Mouse (Mus musculus) stomach, embryonic 16.5 days (tissue): ENCODE measurements at regions not wholly inside any gene's neighbourhood (a gene's known extent, or its start where the extent isn't known, plus 50 kb on each side); places are given as distances from the start of the nearest gene placed in this dataset.

Experiments
- ATAC-seq: fragments of 200-750 bp; cut with Nextera tagmentation; 2 replicates; pipeline ENCODE4 v1.8.0; 2017; ENCODE audit warnings: moderate number of reproducible peaks, moderate TSS enrichment; ENCODE audit not compliant: insufficient read depth, low FRiP score
- H3K27ac ChIP-seq: fragments of 300-500 bp; sonication (generic); 2 replicates; pipeline ENCODE4 v1.5.1; 2014; ENCODE audit warnings: low read length
- H3K27me3 ChIP-seq: fragments of 300-500 bp; sonication (generic); 2 replicates; pipeline ENCODE4 v1.6.1; 2014; ENCODE audit warnings: low read length, control low read depth, mixed read lengths; ENCODE audit not compliant: control insufficient read depth, insufficient read depth
- H3K36me3 ChIP-seq: fragments of 300-500 bp; sonication (generic); 2 replicates; pipeline ENCODE4 v1.6.1; 2014; ENCODE audit warnings: low read length; ENCODE audit not compliant: control insufficient read depth, insufficient read depth
- H3K4me1 ChIP-seq: fragments of 300-500 bp; sonication (generic); 2 replicates; pipeline ENCODE4 v1.6.1; 2014; ENCODE audit warnings: low read length, control low read depth, mixed read lengths; ENCODE audit not compliant: control insufficient read depth, insufficient read depth
- H3K4me2 ChIP-seq: fragments of 300-500 bp; sonication (generic); 2 replicates; pipeline ENCODE4 v1.6.1; 2014; ENCODE audit warnings: low read depth, low read length, mixed read lengths
- H3K4me3 ChIP-seq: fragments of 300-500 bp; sonication (generic); replicated peaks from 2 replicates; pipeline ENCODE4 v1.5.1; 2014; ENCODE audit warnings: mild to moderate bottlenecking, low read length
- H3K9ac ChIP-seq: fragments of 300-500 bp; sonication (generic); 2 replicates; pipeline ENCODE4 v1.6.1; 2014; ENCODE audit warnings: low read length
- H3K9me3 ChIP-seq: fragments of 300-500 bp; sonication (generic); replicated peaks from 2 replicates; pipeline ENCODE4 v1.6.1; 2016; ENCODE audit warnings: low read length, control low read depth; ENCODE audit not compliant: control insufficient read depth
- WGBS: fragments of 180-500 bp; shearing (Covaris S2); extraction: QIAGEN DNeasy Blood & Tissue Kit; methylation state at CpG from one replicate; pipeline ENCODE4 v1.1.7; 2014; 5-methylcytosine and 5-hydroxymethylcytosine counted together

- Histone ChIP-seq H3K9me3 (no peaks in the 10 kb centered on the region), H3K4me3 (no peak overlapping the region), H3K4me1 (no peaks in the 10 kb centered on the region), H3K27me3 (no peaks in the 10 kb centered on the region), H3K36me3 (no peaks in the 10 kb centered on the region), H3K9ac (no peak overlapping the region), H3K4me2 (no peak overlapping the region), H3K27ac (no peak overlapping the region)
- no peak for ATAC-seq
- 76% methylated on average over 2 of the region's 2 CpGs for WGBS
These were observed 91.3 kb upstream of the Gls start for GRCm38 (mm10) chr1:52324356-52324755.

DNA sequence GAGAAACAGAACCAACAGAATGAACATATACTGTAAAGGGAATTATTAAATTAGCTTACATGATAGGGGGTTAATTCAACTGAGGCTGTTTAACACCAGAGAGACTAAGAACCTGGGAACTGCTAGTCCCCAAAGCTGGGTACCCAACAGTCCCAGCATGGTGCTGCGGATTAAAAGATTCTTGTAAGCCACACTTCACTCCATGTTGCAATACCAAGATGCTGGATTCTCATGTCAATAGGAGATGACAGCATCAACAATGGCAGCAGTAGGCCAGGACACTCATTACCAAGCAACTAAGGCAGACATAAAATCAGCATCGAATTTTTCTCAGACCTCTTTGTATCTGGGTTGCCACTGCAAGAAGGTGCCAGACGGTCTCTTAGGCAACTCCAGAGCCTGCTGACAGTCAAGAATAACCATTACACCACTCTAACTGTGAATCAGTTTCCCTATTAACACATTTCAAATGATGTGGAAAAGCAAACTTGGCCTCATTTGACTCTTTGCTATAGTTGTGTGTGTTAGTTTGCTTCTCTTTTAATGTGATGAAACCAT lies 79.1 kb upstream of the Gls start:
- no peak for ATAC-seq

DNA sequence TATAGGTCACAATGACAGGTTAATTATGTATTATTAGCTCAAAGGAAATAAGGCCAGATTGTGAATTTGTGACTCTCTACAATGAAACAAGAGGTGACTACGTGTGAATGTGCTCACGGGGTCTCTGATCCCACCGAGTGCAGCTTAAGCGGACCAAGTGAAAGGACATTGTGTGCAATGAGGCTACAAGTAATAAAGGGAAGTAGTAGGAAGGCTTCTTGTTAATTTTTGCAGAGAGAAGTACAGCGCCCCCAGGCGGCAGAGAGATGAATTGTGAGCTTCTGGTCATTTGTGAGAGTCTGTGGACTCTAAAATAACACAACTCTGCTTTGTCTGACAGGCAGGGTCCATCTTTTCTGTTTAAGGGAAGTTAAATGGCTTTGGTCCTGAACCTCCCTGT lies 73.9 kb upstream of the Gls start:
- H3K9me3 ChIP-seq: no peaks in the 10 kb centered on the region
- H3K36me3 ChIP-seq: no peaks in the 10 kb centered on the region
- 0 out of 2 replicates have a peak, but pooled peaks cover 4% of the 10 kb centered on the region for H3K4me1 ChIP-seq
- no peak for ATAC-seq
- no peak overlapping the region for H3K4me3 ChIP-seq
- H3K9ac ChIP-seq: no peak overlapping the region
- 62% methylated on average over 6 of the region's 6 CpGs for WGBS
- H3K4me2 ChIP-seq: no peak overlapping the region
- H3K27me3 ChIP-seq: no peaks in the 10 kb centered on the region
- no peak overlapping the region for H3K27ac ChIP-seq

More for the DNA sequence above, 79.1 kb upstream of the Gls start:
- Histone ChIP-seq H3K4me3 (no peak overlapping the region), H3K4me1 (no peaks in the 10 kb centered on the region), H3K9me3 (no peaks in the 10 kb centered on the region), H3K36me3 (no peaks in the 10 kb centered on the region), H3K4me2 (no peak overlapping the region), H3K27me3 (no peaks in the 10 kb centered on the region), H3K9ac (no peak overlapping the region), H3K27ac (no peak overlapping the region)
- 78% methylated on average over 3 of the region's 3 CpGs for WGBS

GRCm38 (mm10) chr1:52305679-52306632 lies 72.9 kb upstream of the Gls start:
- Histone ChIP-seq H3K27ac (no peak overlapping the region), H3K4me2 (no peak overlapping the region), H3K4me1 (0 out of 2 replicates have a peak, but pooled peaks cover 4% of the 10 kb centered on the region), H3K36me3 (no peaks in the 10 kb centered on the region), H3K4me3 (no peak overlapping the region), H3K27me3 (no peaks in the 10 kb centered on the region), H3K9me3 (no peaks in the 10 kb centered on the region), H3K9ac (no peak overlapping the region)
- 81% methylated on average over 18 of the region's 18 CpGs for WGBS
- no peak for ATAC-seq

DNA sequence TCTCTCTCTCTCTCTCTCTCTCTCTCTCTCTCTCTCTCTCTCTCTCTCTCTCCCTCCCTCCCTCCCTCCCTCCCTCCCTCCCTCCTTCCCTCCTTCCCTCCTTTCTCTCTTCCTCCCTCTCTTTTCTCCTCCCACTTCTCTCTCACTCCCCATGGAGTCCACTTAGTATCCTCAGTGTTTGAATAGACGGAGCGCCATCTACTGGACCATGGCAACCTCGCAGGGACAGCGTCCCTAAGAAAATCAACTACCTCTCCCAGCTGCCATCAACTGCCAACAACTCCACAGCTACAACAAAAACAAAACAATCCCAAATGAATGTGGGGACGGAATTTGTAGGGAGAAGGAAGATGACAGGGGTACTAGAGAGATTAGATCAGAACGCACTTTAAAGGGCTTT lies 69.5 kb upstream of the Gls start:
- Histone ChIP-seq H3K4me2 (no peak overlapping the region), H3K36me3 (no peaks in the 10 kb centered on the region), H3K9ac (no peak overlapping the region), H3K27ac (no peak overlapping the region), H3K9me3 (no peaks in the 10 kb centered on the region), H3K4me3 (no peak overlapping the region), H3K27me3 (no peaks in the 10 kb centered on the region), H3K4me1 (0 out of 2 replicates have a peak, but pooled peaks cover 4% of the 10 kb centered on the region)
- 8% methylated on average over 6 of the region's 6 CpGs for WGBS
- no peak for ATAC-seq

GRCm38 (mm10) chr1:52301266-52301665 lies 68.2 kb upstream of the Gls start:
- H3K27ac ChIP-seq: no peak overlapping the region
- 65% methylated on average over 2 of the region's 2 CpGs for WGBS
- H3K36me3 ChIP-seq: no peaks in the 10 kb centered on the region
- ATAC-seq: no peak
- no peak overlapping the region for H3K4me3 ChIP-seq
- H3K9me3 ChIP-seq: no peaks in the 10 kb centered on the region
- H3K27me3 ChIP-seq: no peaks in the 10 kb centered on the region
- H3K4me2 ChIP-seq: no peak overlapping the region
- H3K9ac ChIP-seq: no peak overlapping the region
- 0 out of 2 replicates have a peak, but pooled peaks cover 4% of the 10 kb centered on the region for H3K4me1 ChIP-seq

- ATAC-seq: no peak
- H3K4me1 ChIP-seq: 0 out of 2 replicates have a peak, but pooled peaks cover 4% of the 10 kb centered on the region
- 63% methylated on average over 7 of the region's 7 CpGs for WGBS
These were observed 66.5 kb upstream of the Gls start for GRCm38 (mm10) chr1:52299559-52299958.

DNA sequence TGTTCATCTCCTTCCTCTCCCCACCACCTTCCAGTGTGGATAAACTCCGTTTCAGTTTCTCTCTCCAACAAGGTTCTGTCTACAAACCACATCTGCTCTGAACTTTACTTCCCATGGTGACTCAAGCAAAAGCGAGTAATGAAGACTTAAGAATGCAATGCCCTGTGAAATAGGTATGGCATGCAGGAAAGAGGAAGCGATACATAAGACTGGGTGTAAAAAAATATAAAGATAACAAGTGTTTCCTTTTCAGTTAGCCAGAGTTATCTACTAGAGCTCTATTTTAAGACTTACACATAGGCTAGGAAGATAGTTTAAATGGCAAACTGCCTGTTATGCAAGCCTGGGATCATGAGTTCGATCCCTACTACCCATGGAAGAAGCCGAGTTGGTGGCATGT lies 65.3 kb upstream of the Gls start:
- Histone ChIP-seq H3K4me3 (no peak overlapping the region), H3K4me1 (0 out of 2 replicates have a peak, but pooled peaks cover 4% of the 10 kb centered on the region), H3K4me2 (no peak overlapping the region), H3K9me3 (no peaks in the 10 kb centered on the region), H3K27ac (no peak overlapping the region), H3K36me3 (no peaks in the 10 kb centered on the region), H3K9ac (no peak overlapping the region), H3K27me3 (no peaks in the 10 kb centered on the region)
- 74% methylated on average over 5 of the region's 5 CpGs for WGBS
- ATAC-seq: no peak

More at GRCm38 (mm10) chr1:52299559-52299958, 66.5 kb upstream of the Gls start:
- H3K4me3 ChIP-seq: no peak overlapping the region
- H3K9me3 ChIP-seq: no peaks in the 10 kb centered on the region
- no peaks in the 10 kb centered on the region for H3K27me3 ChIP-seq
- no peak overlapping the region for H3K27ac ChIP-seq
- H3K9ac ChIP-seq: no peak overlapping the region
- H3K36me3 ChIP-seq: no peaks in the 10 kb centered on the region
- no peak overlapping the region for H3K4me2 ChIP-seq

- Histone ChIP-seq H3K27ac (no peak overlapping the region), H3K4me3 (no peak overlapping the region), H3K9me3 (no peaks in the 10 kb centered on the region), H3K27me3 (no peaks in the 10 kb centered on the region), H3K4me1 (no peaks in the 10 kb centered on the region), H3K4me2 (no peak overlapping the region), H3K36me3 (no peaks in the 10 kb centered on the region), H3K9ac (no peak overlapping the region)
- 48% methylated on average over 2 of the region's 2 CpGs for WGBS
- no peak for ATAC-seq
These were observed 63.1 kb upstream of the Gls start for GRCm38 (mm10) chr1:52296178-52296577.
